Mouse (Mus musculus) cerebellum, adult 11 months (tissue): ENCODE measurements around the gene Mfsd14a.
A peak's percentile ranks its signal among the peaks of the same experiment; 100 is the strongest.
"Not testable (repeated sequence)": the region's sequence is repeated elsewhere in the genome, so short reads cannot be mapped to it uniquely, and the experiment has no call there.

Experiments
- DNase-seq: peaks from one replicate; pipeline ENCODE4 v3.0.0; 2022

Mfsd14a gene

DNA sequence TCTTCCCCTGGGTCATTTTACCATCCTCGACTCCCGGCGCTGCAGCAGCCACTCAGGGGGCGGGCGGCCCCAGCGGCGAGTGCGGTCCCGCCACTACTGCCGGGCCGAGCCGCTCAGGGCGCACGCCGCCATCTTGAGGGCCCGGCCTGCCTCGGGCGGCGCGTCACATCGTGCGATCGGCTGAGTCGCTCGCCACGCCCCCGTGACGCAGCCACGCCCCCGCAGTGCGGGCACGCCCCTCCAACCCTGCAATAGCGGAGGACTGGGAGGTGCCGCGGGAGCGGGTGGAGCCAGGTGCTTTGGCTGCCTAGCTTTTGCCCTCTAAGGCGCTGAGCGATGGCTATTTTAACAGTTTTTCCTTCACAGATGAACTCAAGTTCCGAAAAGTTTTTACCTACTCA is at the start of gene Mfsd14a:
Mfsd14a (minus strand) TSS at position 215 of the 401 bp plus-strand sequence.
- peak; percentile 98 for DNase-seq

DNA sequence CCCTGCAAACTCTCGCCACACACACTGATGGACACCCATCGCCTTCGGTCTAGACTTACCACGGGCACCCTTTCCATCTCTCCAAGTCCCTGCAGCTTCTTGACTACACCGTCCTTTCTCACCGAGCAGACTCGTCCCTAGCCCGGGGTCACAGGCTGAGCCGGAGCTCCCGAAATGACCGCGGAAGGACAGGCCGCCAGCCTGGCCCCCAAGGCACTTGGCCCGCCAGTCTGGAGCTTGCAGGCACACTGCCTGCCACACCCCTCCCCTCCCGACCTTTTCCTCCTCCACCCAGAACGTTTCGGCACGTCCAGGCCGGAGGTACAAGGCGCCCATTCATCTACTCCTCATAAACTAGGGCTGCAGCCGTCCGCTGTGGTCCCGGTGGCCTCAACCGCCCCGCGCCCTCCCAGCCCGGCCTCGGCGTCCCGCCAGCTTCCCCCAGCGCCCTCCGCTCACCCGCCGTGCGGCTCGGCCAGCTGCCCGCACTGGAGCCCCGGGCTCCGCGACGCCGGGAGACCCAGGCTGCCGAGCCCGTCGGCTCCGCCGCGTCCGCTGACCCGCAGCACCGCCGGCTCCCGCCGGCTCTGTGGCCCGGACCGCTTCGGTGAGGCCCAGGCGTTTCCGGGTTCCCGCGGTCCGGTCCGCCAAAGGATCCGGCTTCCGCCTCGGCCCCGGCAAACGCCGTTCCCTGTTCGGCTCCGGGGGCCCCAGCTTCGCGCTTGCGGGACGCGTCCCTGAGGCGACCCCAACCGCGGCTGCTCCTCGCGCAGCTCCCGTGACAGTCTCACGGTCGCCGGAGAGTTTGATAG is 49.4 kb upstream of the Mfsd14a start:
- peak; percentile 75 for DNase-seq

DNA sequence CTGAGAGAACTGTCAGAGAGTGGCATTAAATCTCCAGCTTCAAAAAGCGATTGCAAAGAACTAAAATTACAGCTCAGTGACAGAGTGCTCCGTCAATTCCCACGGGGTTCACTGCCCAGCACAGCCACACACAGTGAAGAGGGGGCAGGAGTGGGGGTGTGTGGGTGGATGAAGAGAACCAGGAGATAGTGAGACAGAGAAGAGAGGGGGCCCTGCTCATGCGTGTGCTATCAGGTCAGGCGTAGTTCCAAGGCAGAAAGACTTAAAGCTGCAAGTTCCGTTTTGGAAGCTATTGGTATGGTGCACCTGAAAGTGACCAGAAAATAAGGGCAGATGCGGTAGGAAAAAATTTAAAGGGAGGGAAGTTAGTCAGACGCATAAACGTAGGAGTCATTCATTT is 48.5 kb upstream of the Mfsd14a start:
- no peak for DNase-seq

DNA sequence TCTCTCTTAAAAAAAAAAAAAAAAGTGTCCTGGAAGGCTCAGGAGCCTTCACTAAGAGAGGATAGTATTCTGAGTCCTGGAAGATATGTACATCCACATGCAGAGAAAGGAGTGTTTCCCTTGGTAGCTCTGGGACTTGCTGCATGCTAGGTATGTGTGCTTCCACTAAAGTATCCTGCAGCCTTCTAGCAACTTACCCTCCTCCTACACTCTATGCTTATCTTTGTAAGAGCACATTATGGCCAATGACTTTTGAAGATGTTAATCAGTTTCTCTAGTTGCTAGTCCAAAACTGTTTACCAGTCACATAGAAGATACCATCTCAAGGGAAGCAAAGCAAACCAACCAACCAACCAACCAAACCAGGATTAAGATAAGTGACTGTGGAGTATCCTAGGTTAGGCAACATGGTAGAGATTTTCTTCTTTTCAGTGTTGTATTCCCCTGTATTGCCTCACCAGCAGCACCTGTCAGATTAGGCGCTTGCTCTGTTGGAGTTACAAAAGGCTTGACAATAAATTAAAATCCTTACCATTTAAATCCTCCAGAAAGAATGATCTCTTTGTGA is 43.2 kb upstream of the Mfsd14a start:
- DNase-seq, result no peak

DNA sequence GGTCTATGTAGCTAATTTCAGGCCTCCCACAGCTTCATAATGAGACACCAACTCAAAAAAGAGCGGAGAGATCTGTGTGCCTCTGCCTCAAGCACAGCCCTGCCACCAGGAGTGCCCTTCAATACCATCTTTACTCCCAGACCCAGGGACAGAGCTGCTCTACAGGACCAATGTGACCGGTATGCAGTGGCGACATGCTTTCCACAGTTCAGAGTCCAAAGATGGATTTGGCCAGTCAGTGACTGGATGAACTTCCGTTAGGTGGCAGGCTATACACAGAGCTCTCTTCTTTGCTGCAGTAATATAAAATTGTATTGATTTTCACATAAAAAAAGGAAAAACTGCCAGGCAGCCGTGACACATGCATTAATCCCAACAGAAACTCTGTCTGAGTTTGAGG is 41.4 kb upstream of the Mfsd14a start:
- DNase-seq, result no peak

DNA sequence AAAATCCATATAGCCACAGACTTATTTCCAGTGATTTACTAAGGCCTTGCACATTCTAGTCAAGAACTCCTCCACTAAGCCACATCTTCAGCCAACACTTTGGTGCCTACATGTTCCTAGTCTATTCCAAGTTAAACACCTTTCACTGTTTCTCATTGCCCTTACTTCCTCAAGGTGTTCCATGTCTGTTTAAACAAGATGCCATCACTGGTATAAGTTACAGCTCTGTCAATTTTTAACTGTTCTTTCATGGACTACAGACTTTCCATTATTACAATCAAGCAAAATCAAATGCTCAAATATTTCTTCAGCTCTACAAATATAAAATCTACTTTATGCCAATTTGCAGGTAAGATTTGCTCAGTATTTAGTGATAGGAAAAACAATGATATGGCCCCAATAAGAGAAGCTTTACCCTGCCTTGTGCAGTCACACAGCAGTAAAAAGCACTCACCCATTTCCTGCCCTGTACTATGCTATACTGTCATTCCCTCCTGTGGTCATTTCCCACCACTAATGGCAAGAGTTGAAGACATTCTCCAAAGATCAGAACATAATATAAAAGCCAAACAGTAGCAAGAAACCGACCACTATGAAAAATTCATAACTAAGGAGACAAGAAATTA is 40.3 kb upstream of the Mfsd14a start:
- DNase-seq, result no peak

DNA sequence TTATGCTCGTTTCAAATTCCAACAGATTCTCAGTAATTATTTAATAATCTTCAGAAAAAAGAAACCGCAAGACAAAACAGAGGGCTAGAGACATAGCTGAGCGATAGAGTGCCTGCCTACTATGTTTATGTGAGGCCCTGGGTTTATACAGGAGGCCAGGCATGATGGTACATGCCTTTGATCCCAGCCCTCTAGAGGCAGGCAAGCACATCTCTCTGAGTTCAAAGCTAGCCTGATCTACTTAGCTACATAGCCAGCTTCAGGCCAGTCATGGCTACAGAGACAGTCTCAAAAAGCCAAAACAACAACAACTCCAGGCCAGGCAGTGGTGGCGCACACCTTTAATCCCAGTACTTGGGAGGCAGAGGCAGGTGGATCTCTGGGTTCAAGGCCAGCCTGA is 39.1 kb upstream of the Mfsd14a start:
- DNase-seq, result no peak

DNA sequence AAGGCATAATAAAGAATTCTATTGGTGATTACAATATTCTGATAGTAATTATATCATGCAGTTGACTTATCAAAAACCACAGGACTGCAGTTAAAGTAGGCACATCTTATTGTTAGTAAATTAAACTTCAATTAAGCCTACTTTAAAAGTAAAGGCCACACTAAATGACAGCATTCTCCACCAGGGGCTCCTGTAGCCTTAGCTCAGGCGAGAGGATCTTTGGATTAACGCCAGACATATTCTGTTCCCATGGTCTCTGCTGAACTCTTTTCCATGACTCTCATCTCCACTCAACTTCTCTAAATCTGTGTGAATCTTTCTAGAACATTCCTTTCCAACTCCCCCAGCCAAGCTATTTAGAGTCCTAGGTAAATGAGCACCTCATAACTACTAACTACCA is 36.3 kb upstream of the Mfsd14a start:
- DNase-seq, result no peak

DNA sequence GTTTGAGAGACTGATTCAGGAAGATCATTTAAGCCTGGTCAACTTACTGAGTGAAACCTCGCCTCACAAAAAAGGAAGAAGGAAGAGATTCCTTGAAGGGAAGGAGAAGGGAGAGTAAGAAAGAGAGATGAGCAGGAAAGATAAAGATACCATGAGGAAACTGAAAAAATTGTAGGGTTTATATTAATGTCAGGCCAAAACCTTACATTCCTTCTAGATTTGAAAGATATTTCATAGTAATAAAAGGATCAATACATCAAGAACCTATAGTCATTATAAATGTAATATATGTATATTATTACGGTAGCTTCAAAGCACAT is 33.1 kb upstream of the Mfsd14a start:
- no peak for DNase-seq

DNA sequence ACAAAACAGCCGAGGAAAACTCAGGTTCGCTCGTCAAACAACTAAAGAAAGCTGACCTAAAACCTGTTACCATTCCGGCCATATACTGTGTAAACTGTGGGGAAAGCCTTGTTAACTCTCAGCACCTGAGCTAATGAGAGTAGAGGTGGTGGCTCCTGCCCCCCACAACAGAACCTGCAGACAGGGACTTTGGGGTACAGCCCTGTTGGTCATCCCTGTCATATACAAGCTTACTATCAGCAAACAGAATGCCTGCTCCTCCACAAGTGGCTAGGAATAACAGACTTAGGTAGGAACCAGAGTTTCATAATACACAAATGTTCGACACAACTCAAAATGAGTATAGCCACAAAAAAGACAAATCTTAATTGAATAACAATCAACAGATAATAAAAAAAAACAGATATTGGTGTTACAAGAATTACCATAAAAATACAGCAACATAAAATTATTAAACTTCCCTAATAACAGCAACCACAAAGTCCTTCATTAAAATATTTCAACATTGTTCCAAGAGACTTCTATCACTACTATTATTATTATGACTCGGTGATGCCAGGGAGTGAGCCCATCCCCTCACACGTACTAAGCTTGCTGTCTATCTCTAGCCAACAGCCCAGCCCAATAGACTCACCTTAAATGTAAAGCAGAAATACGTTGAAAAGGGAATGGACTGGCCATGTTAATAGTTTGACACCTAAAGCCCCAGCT is 32.6 kb upstream of the Mfsd14a start:
- DNase-seq, result no peak

DNA sequence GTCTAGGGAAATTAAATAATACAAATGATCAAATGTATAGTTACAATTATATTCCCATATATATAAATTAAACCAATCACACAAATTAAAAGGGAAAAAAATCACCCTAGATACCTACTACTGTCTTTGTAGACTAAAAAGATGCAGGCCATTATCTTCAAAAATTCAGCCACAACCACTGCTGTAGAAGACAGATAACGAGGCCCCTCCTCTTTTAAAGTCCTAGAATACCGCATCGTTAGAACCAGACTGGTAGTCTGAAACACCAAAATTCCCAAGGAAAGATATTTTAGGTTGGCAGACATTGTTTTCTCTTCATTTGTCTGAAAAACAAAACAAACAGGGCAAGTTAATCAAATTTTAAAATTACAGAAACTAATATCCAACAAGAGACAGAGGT is 31.8 kb upstream of the Mfsd14a start:
- no peak for DNase-seq

DNA sequence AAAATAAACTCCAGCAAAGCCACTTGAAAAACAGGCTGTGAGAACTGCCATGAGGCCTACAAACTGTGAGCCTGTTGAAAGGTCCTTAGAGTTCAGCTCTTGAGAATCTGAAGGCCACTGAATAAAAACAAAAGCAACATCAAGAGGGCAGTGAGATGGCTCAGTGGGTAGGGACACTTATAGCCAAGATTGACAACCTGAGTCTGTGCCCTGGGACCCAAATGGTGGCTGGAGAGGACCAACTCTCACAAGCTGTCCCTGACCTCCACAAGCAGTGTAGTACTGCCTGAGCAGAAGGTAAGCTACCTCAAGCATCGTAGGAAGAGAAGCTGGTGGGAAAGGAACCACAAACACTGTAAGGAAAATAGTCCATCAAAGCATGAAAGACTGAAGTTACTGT is 18.7 kb upstream of the Mfsd14a start, which contains the start of gene Gm43191:
Gm43191 (minus strand) TSS at position 101 of the 400 bp plus-strand sequence.
- DNase-seq, result no peak

DNA sequence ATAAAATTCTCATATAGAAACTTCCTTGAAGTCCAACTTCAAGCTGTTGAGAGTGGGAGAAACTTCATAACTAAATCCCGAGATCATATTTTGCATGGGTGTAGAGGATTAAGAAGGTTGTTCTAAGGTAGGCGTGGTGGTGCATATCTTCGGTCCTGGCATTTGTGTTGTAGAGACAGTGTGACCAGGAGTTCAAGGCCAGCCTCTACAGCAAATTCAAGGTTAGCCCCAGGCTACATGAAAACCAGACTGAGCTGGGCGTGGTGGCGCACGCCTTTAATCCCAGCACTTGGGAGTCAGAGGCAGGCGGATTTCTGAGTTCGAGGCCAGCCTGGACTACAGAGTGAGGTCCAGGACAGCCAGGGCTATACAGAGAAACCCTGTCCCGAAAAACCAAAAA is 1.8 kb upstream of the Mfsd14a start:
- DNase-seq, result not testable (repeated sequence)

DNA sequence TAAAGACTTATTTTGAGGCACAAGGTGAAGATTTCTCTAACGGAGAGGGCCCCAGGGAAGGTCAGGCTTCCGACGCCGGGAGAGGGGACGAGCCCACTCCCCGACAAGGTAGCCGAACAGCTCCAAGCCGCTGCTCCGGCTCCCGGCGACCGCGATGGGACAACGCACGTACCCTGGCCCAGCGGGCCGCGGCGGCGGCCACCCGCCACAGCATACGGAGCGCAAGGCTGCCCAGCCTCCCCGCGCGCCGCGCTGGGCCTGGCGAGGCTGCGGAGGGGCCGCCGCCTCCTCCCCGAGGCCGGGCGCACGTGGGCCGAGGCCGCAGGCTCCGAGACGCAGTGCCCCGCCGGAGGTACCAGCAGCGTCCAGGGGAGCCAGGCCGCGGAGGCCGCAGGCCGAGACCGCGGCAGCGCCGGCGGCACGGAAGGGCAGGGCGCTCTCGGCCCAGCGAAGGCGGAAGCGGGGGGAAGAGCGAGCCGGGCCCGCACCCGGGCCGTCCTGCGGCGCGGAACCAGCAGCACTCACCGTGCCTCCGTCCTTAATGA is 535 bp downstream of the Mfsd14a start:
- no peak for DNase-seq

DNA sequence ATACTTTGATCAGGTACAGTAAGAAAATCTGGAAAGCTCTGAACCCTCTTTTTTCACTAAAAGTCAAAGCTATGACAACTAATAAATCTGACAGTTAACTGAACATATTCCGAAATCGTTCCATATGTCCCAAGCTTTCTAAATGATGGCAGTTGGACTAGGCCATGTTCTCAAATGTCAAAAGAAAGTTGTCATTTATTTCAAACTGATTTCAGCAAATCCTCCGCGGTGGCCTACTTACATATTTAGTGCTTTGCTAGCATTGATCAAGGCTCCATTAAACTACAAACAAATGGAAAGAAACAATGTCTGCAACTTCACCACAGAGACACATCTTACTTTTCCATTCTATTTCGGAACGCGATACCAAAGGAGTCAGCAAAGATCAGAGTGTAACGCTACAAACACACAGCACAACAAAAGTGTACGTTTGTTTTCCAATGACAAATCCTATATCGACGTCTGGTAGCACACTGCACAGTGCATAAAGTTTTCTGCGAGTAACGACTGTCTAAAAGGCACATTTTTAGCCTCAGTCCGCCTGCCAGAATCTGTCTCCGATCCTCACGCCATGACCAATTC is 1.1 kb downstream of the Mfsd14a start:
- no peak for DNase-seq

DNA sequence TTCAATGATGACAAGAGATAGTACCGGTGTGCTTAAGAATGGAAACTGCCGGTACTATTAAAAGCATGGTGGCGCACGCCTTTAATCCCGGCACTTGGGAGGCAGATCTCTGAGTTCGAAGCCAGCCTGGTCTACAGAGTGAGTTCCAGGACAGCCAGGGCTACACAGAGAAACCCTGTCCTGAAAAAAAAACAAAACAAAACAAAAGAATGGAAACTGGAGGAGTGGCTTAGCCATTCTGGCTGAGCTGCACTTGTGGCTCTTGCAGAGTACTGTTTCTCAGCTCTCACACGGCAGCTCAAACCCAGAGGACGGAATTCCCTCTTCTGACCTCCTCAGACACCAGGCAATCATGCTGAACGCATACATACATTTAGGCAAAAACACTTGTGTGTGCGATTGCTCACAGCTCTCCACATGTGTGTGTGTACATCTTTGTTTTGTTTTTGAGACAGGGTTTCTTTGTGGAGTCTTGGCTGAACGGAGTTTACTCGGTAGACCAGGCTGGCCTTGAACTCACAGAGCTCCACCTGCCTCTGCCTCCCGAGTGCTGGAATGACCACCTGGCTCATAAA is 2.5 kb downstream of the Mfsd14a start:
- no peak for DNase-seq

DNA sequence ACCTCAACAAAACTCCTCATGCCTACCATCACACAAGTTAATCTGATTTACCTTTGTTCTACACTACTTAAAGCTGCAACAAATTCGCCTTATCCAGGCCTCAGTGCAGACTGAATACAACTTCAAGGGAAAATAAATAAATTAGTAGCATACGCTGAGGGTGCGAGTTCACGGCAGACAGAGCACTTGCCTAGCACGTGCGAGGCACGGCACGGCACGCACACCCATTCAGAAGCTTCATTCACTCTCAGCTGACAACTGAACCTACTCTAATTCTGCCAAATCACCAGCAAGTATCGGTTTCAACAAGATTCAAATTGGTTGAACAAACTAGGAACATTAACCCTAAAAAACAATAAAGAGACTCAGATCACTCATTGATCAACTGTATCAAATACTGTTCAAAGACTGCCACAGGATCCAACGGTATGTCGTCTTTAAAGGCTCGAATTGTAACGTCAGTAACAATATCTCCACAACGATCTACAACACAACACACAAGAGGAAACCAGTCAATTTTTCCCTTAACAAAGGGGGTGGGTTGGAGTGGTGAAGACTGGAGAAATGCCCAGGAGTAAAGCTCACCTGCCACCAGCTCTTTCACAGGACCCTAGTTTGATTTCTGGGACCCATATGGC is 3.4 kb downstream of the Mfsd14a start:
- no peak for DNase-seq

DNA sequence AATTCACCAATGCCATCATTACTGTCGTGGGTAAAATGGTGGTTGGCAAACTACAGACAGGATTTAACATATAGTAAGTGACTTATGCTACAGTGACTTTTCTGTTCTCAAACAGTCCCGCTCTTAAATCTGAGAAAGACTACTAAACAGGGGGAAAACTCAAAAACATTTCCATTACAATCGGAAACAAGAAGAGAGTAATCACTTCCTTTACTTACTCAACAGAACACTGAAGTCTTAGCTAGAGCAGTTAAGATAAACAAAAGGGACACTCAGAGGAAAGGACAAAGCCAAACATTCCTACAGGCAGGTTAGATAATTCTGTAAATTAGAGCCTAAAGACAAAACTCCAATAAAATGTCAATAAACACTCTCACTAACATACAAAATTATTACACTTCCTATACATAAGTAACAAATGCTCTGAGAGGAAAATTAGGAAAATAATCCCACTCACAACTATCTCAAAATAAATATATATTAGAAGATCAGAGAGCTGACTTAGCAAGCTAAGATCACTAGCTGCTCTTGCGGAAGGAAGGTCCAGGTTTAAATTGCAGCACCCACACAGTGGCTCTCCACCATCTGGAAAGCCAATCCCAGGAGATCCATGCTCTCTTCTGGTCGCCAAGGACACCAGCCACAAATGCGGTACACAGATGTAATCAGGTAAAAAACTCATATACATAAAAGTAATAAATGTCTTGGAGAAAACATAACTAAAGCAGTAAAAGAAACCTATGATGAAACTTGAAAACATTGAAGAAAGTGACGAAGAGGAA is 6.1 kb downstream of the Mfsd14a start:
- no peak for DNase-seq

DNA sequence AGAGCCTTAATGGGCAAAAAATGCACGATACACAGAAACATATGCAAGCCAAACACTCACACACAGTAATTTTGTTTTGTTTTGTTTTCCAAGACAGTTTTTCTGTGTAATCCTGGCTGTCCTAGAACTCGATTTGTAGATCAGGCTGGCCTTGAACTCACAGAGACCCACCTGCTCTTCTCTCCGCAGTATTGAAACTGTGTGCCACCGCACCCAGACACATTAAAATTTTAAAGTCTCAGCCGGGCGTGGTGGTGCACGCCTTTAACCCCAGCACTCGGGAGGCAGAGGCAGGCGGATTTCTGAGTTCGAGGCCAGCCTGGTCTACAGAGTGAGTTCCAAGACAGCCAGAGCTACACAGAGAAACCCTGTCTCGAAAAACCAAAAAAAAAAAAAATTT is 8.4 kb downstream of the Mfsd14a start:
- not testable (repeated sequence) for DNase-seq

DNA sequence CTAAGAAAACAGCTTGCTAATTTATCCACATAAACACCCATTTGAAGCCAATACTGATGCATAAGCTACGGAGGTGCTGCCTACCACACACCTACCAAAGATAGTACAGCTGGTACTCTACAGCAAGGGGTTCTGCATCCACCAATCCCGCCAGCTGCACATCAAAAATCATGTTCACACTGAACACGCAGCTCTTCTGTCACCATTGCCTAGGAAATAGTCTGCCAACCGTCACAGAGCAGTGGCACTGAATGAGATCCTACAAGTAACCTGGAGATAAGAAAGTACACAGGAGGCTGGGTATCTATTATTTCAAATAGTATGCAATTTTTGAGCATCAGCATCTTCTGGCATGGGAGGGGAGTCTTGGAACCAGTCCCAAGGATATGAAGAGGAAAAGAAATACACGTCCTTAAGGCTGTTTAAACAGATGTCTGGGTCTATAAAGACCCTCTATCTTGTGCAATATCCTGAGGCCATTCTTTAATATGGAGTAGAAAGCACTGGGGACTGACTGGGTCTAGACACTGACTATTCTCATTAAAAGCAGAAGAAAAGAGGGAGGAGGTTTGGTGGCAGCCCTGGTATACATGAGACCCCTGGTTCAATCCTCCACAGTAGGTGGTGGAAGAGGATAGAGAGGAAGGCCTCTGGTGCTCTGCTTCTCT is 9.1 kb downstream of the Mfsd14a start:
- DNase-seq, result no peak

DNA sequence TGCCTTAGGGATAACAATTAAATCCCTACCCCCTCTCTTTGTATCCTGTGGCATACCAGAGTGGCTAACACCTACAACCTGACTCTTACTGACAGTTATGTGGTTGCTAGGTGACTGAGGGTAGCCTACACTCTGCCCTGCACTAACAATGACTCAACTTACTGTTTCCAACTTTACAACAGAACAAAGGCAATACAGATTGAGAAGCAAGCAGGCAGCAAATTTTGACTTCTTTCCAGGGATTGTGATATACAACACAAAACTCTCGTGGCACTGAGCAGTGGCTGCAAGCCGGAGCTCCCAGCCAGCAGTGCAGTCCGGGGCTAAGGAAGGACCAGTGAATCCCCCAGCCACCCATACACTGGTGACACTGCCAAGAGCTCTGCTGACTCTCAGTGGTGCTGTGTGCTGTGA is 10.4 kb downstream of the Mfsd14a start:
- no peak for DNase-seq
